Mouse (Mus musculus): ENCODE data around the gene Pdxdc1. TPM values are rescaled to one million over a fixed set of nuclear protein-coding genes. Genes with fewer than 3 reads are reported as not detected.
"Not testable (repeated sequence)": the region's sequence is repeated elsewhere in the genome, so short reads cannot be mapped to it uniquely, and the experiment has no call there.

Pdxdc1 gene
- polyA plus RNA-seq, 1 experiment from 2014 or later: 81.9 TPM

DNA sequence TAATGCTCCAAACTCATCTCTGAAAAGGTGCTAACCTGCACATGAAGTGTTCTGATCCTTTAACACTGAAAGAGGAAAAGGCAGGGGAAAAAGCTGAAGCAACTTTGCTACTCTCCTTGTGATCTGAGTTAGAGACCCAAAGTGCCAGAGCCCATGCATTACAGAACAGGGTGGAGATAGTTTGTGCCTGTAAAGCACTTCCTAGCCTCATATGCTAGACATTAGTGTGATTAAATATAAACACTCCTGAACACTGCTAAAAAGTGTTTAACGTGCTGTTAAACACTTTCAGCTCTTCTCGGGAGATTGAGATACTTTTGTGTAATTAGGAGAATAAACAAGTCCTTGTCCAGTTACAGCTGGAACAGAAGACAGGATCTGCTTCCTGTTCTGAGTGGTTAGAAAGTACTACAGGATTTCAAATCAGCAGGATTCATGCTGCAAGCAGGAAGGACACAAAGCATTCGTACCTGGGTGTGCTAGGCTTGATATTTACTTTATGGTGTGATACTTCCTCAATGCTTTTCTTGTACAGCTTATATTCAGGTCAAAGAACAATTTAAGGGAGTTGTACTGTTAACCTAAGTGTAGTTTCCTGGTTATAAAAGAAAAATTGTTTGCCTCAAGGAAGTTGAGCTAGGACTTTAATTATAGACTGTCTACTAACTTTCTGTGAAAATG lies 19.7 kb downstream of the Pdxdc1 start:
- ATAC-seq (ENCODE audit: borderline replicate concordance, extremely low read depth, low FRiP score, low TSS enrichment): no peak
- 19% methylated on average over 3 of the region's 3 CpGs for WGBS
- Histone ChIP-seq H3K9ac (no peak overlapping the region), H3K4me3 (no peak overlapping the region), H3K36me3 (peaks cover 21% of the 10 kb centered on the region), H3K4me1 (no peaks in the 10 kb centered on the region), H3K9me3 (no peaks in the 10 kb centered on the region), H3K27me3 (no peaks in the 10 kb centered on the region), H3K27ac (0 out of 2 replicates have a peak overlapping the region, but pooled peaks have one; percentile 37), H3K4me2 (no peak overlapping the region)

GRCm38 (mm10) chr16:13875483-13875882 lies 27.4 kb downstream of the Pdxdc1 start:
- no peaks in the 10 kb centered on the region for H3K9me3 ChIP-seq
- H3K4me3 ChIP-seq: no peak overlapping the region
- H3K4me2 ChIP-seq: no peak overlapping the region
- no peaks in the 10 kb centered on the region for H3K27me3 ChIP-seq
- ATAC-seq (ENCODE audit: borderline replicate concordance, extremely low read depth, low FRiP score, low TSS enrichment): no peak
- H3K36me3 ChIP-seq: peaks cover 52% of the 10 kb centered on the region
- H3K4me1 ChIP-seq: no peaks in the 10 kb centered on the region
- H3K9ac ChIP-seq: no peak overlapping the region
- H3K27ac ChIP-seq: no peak overlapping the region
- 83% methylated on average over 4 of the region's 4 CpGs for WGBS

DNA sequence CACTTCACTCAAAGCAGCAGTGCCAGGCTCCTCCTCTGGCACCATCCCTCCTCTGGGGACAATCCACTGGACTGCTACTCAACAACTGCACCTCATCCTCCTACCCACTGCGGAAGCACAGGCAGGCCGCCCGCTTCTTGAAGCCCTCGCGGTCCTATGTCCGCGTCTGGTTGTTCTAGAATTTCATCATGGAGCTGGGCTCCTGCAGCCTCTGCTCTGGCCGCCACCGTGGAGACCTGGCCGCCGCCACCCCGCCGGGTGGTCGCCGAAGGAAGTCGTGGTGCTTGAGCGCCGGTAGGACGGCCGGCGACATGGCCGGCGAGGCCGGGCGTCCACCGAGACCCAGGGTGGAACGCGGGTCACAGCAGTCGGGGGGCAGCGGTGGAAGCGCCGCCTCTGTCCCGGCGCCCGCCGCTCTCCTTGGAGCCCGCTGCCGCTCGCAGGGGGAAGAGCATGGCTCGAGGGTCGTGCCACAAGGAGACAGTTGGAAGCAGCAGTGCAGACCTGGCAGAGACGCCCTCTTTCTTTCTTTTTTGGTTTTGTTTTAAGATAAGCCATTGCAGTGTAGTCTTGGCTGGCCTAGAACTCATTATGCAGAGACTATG lies 34.9 kb downstream of the Pdxdc1 start:
- Histone ChIP-seq H3K36me3 (peaks cover 15% of the 10 kb centered on the region), H3K9me3 (no peaks in the 10 kb centered on the region), H3K27ac (no peak overlapping the region), H3K9ac (no peak overlapping the region), H3K4me2 (no peak overlapping the region), H3K4me3 (no peak overlapping the region), H3K27me3 (no peaks in the 10 kb centered on the region), H3K4me1 (no peaks in the 10 kb centered on the region)
- 26% methylated on average over 38 of the region's 42 CpGs for WGBS
- no peak for ATAC-seq (ENCODE audit: borderline replicate concordance, extremely low read depth, low FRiP score, low TSS enrichment)

GRCm38 (mm10) chr16:13867406-13867805 lies 35.5 kb downstream of the Pdxdc1 start:
- peaks cover 21% of the 10 kb centered on the region for H3K36me3 ChIP-seq
- not testable (repeated sequence) for H3K4me2 ChIP-seq; H3K27me3 ChIP-seq; H3K27ac ChIP-seq; H3K4me3 ChIP-seq; ATAC-seq (ENCODE audit: borderline replicate concordance, extremely low read depth, low FRiP score, low TSS enrichment); H3K9me3 ChIP-seq; H3K9ac ChIP-seq; H3K4me1 ChIP-seq
- 52% methylated on average over 5 of the region's 5 CpGs for WGBS

DNA sequence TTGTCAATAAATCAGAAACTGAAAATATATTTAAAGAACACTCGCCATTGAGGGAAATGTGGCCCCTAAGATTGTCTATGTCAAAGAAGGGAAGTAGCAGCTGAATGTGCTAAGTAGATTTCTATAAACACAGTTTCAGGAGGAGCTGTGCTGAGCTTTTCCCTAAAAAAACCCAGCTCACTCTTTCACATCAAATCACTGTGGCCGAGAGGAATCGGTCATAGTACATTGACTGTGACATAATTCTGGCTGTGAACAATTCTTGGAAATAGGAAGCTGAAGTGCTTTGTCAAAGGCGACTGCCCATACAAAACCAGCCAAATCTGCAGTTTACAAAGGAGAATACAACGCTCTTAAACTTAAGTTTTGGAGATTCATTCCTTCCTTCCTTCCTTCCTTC lies 36.3 kb downstream of the Pdxdc1 start:
- no peaks in the 10 kb centered on the region for H3K4me1 ChIP-seq
- H3K9me3 ChIP-seq: no peaks in the 10 kb centered on the region
- H3K4me3 ChIP-seq: no peak overlapping the region
- no peak for ATAC-seq (ENCODE audit: borderline replicate concordance, extremely low read depth, low FRiP score, low TSS enrichment)
- no peaks in the 10 kb centered on the region for H3K27me3 ChIP-seq
- no peak overlapping the region for H3K27ac ChIP-seq
- H3K36me3 ChIP-seq: peaks cover 21% of the 10 kb centered on the region
- WGBS: 67% methylated on average over 5 of the region's 5 CpGs
- no peak overlapping the region for H3K4me2 ChIP-seq
- no peak overlapping the region for H3K9ac ChIP-seq

DNA sequence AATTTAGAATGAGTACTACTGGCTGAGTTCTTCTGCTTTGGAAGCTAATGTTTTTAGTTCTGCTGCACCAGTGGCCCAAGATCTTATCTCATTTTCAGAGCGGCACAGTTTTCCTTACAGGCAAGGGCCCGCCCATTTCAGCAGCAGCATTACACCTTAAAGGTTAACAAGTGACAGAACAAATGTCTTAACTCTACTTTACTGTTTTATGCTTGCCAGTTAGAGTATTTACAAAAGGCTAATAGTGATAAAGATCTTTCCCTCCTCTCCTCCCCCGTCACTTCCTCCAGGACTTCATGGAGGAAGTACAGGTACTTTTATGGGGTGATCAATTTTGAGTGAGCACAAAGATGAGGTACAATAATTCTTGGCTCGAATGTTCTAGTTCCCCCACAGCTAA lies 36.9 kb downstream of the Pdxdc1 start:
- no peaks in the 10 kb centered on the region for H3K4me1 ChIP-seq
- no peaks in the 10 kb centered on the region for H3K27me3 ChIP-seq
- no peak overlapping the region for H3K27ac ChIP-seq
- no peak for ATAC-seq (ENCODE audit: borderline replicate concordance, extremely low read depth, low FRiP score, low TSS enrichment)
- H3K9me3 ChIP-seq: no peaks in the 10 kb centered on the region
- 51% methylated on average over 4 of the region's 4 CpGs for WGBS
- peaks cover 21% of the 10 kb centered on the region for H3K36me3 ChIP-seq
- H3K9ac ChIP-seq: no peak overlapping the region
- H3K4me2 ChIP-seq: no peak overlapping the region
- H3K4me3 ChIP-seq: no peak overlapping the region

- H3K27ac ChIP-seq: no peak overlapping the region
- H3K9ac ChIP-seq: no peak overlapping the region
- no peaks in the 10 kb centered on the region for H3K27me3 ChIP-seq
- no peaks in the 10 kb centered on the region for H3K9me3 ChIP-seq
- H3K4me3 ChIP-seq: no peak overlapping the region
- no peak overlapping the region for H3K4me2 ChIP-seq
- peaks cover 43% of the 10 kb centered on the region for H3K36me3 ChIP-seq
- no peaks in the 10 kb centered on the region for H3K4me1 ChIP-seq
- WGBS: 94% methylated on average over 4 of the region's 4 CpGs
- ATAC-seq (ENCODE audit: borderline replicate concordance, extremely low read depth, low FRiP score, low TSS enrichment): no peak
These were observed 49.0 kb downstream of the Pdxdc1 start for GRCm38 (mm10) chr16:13853886-13854285.

GRCm38 (mm10) chr16:13851446-13851845 lies 51.5 kb downstream of the Pdxdc1 start:
- Histone ChIP-seq H3K4me1 (no peaks in the 10 kb centered on the region), H3K4me2 (no peak overlapping the region), H3K9me3 (no peaks in the 10 kb centered on the region), H3K36me3 (peaks cover 41% of the 10 kb centered on the region), H3K9ac (no peak overlapping the region), H3K4me3 (no peak overlapping the region), H3K27me3 (no peaks in the 10 kb centered on the region), H3K27ac (no peak overlapping the region)
- 94% methylated on average over 4 of the region's 4 CpGs for WGBS
- no peak for ATAC-seq (ENCODE audit: borderline replicate concordance, extremely low read depth, low FRiP score, low TSS enrichment)

DNA sequence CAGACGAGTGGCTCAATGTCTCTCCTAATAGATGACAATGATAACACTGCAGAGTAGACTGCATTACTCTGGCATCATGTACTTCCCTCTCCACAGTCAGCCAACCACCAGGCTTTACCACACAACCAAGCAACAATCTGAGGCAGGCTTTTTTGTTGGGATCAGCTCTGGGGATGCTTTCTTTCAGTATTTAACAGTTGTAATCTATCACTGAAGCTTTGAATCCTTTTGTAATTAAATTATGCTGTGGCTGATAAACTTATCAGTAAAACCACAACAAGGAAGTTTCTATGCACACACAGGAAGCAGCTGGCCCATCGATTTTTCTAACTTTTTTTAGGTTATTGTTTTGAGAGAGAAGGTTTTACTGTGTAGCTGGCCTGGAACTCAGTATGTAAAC lies 54.6 kb downstream of the Pdxdc1 start:
- Histone ChIP-seq H3K4me1 (no peaks in the 10 kb centered on the region), H3K9ac (no peak overlapping the region), H3K36me3 (peaks cover 43% of the 10 kb centered on the region), H3K4me3 (no peak overlapping the region), H3K9me3 (no peaks in the 10 kb centered on the region), H3K27ac (no peak overlapping the region), H3K4me2 (no peak overlapping the region), H3K27me3 (no peaks in the 10 kb centered on the region)
- WGBS: 62% methylated on average over 2 of the region's 2 CpGs
- ATAC-seq (ENCODE audit: borderline replicate concordance, extremely low read depth, low FRiP score, low TSS enrichment): no peak

- peaks cover 45% of the 10 kb centered on the region for H3K36me3 ChIP-seq
- ATAC-seq (ENCODE audit: borderline replicate concordance, extremely low read depth, low FRiP score, low TSS enrichment): no peak
- no peak overlapping the region for H3K4me3 ChIP-seq
- H3K9ac ChIP-seq: no peak overlapping the region
- H3K4me1 ChIP-seq: no peaks in the 10 kb centered on the region
- H3K27ac ChIP-seq: no peak overlapping the region
- H3K4me2 ChIP-seq: no peak overlapping the region
- H3K27me3 ChIP-seq: no peaks in the 10 kb centered on the region
- no peaks in the 10 kb centered on the region for H3K9me3 ChIP-seq
- 89% methylated on average over 1 of the region's 1 CpGs for WGBS
These were observed 56.3 kb downstream of the Pdxdc1 start for GRCm38 (mm10) chr16:13846675-13847074.

DNA sequence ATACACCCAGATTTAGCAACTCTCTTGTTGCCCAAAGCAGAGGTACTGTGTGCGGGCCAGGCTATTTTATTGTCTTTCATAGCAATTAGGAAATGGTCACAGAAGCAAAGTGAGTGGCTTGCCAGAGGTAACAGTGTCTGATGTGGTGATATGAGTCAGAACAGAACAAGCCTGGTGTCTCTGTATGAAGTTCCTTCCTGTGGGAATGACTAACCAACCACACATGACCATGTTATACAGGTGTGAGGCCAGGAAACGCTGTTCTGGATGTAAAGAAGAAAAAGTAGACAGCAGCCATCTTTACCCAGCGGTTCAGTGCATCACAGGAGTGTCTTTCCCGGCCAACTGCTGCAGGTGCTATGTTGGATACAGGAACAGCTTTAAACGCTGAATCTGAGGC lies 57.9 kb downstream of the Pdxdc1 start:
- 95% methylated on average over 5 of the region's 5 CpGs for WGBS
- no peak for ATAC-seq (ENCODE audit: borderline replicate concordance, extremely low read depth, low FRiP score, low TSS enrichment)
- Histone ChIP-seq H3K4me1 (no peaks in the 10 kb centered on the region), H3K4me3 (no peak overlapping the region), H3K27me3 (no peaks in the 10 kb centered on the region), H3K9ac (no peak overlapping the region), H3K4me2 (no peak overlapping the region), H3K36me3 (peaks cover 54% of the 10 kb centered on the region), H3K9me3 (no peaks in the 10 kb centered on the region), H3K27ac (no peak overlapping the region)

GRCm38 (mm10) chr16:13840956-13841355 lies 62.0 kb downstream of the Pdxdc1 start:
- ATAC-seq (ENCODE audit: borderline replicate concordance, extremely low read depth, low FRiP score, low TSS enrichment): no peak
- H3K36me3 ChIP-seq: peaks cover 76% of the 10 kb centered on the region
- H3K4me2 ChIP-seq: no peak overlapping the region
- H3K27me3 ChIP-seq: no peaks in the 10 kb centered on the region
- 73% methylated on average over 3 of the region's 3 CpGs for WGBS
- no peak overlapping the region for H3K9ac ChIP-seq
- no peak overlapping the region for H3K27ac ChIP-seq
- no peaks in the 10 kb centered on the region for H3K4me1 ChIP-seq
- H3K4me3 ChIP-seq: no peak overlapping the region
- no peaks in the 10 kb centered on the region for H3K9me3 ChIP-seq
